Mouse (Mus musculus): Measurements from ENCODE around the gene Tes. TPM values are rescaled to one million over a fixed set of nuclear protein-coding genes. Genes with fewer than 3 reads are reported as not detected.

Tes gene
- polyA plus RNA-seq, 1 experiment from 2014 or later: 96.9 TPM

Other genes starting within 250 kb of the Tes start
- gene Tfec, start 166.7 kb upstream of the Tes start, polyA plus RNA-seq (2015; fragmentation: Nextera tagmentation; extraction: Ambion mirVana): 6.1 and 10.2 TPM in 2 replicates
- 70.4 and 71.9 TPM in 2 replicates for gene Cav2, start 216.0 kb downstream of the Tes start, polyA plus RNA-seq (2015; fragmentation: Nextera tagmentation; extraction: Ambion mirVana)
- gene Cav1, start 241.2 kb downstream of the Tes start, polyA plus RNA-seq (2015; fragmentation: Nextera tagmentation; extraction: Ambion mirVana): 433 and 475 TPM in 2 replicates